1 mouse cellular context compared by ENCODE assay signal in genomic region chr6:122762952-122763700, GRCm38 (mm10).
TF ChIP-seq lines count a peak whose summit lies in the region.

No protein-coding gene starts in this region.

TF ChIP-seq in MEL, 35 proteins besides CTCF, POLR2A, EP300 and RAD21 (continued from another document):
- peak; percentile 73 for TF ChIP-seq GATA1 (IDR thresholded peaks at IDR 0.05; ENCODE audit: low read depth, low read length)
- TF ChIP-seq USF1 (IDR thresholded peaks at IDR 0.05; ENCODE audit: low read depth, low read length) = no peak
- TF ChIP-seq TAL1 (IDR thresholded peaks at IDR 0.05; ENCODE audit: low read length) = peak; percentile 93
- no peak for TF ChIP-seq ZMIZ1 (IDR thresholded peaks at IDR 0.05; ENCODE audit: low read depth, low read length)
- TF ChIP-seq MYC (IDR thresholded peaks at IDR 0.05; ENCODE audit: low read depth, low read length) = 0 out of 2 replicates have a peak, but pooled peaks have one; percentile 50
- no peak for TF ChIP-seq MAFK (IDR thresholded peaks at IDR 0.05; ENCODE audit: borderline replicate concordance, low read depth, low read length)
- no peak for TF ChIP-seq ZKSCAN1 (IDR thresholded peaks at IDR 0.05; ENCODE audit: low read depth, low read length)
TF ChIP-seq in MEL: peak in this region for 9.
